Mouse (Mus musculus) liver, embryonic 14.5 days (tissue): ENCODE measurements around the gene Pygo2. TPM values are rescaled to one million over a fixed set of nuclear protein-coding genes. Genes with fewer than 3 reads are reported as not detected.

ENCODE experiments used
- ATAC-seq: fragments of 200-750 bp; cut with Nextera tagmentation; 2 replicates; pipeline ENCODE4 v1.8.0; 2017; ENCODE audit warnings: moderate number of reproducible peaks, mild to moderate bottlenecking, moderate library complexity; ENCODE audit not compliant: insufficient read depth
- DNase-seq, 3 experiments: peaks; one replicate each; pipeline ENCODE4 v3.0.0-alpha.2; 2012 to 2013; ENCODE audit warnings: low read depth in 3 of 3, low spot score in 3 of 3
- H3K27ac ChIP-seq: fragments of 300-500 bp; sonication (generic); 2 replicates; pipeline ENCODE4 v1.5.1; 2014; ENCODE audit warnings: moderate library complexity, mild to moderate bottlenecking, control low read depth, inconsistent platforms
- H3K27me3 ChIP-seq: fragments of 300-500 bp; sonication (generic); 2 replicates; pipeline ENCODE4 v1.6.1; 2014; ENCODE audit warnings: mild to moderate bottlenecking, low read length, moderate library complexity; ENCODE audit not compliant: control insufficient read depth, insufficient read depth
- H3K36me3 ChIP-seq: fragments of 300-500 bp; sonication (generic); replicated peaks from 2 replicates; pipeline ENCODE4 v1.6.1; 2014; ENCODE audit warnings: low read depth; ENCODE audit not compliant: control insufficient read depth, insufficient read depth
- H3K4me1 ChIP-seq, 2 experiments: fragments of 200-500 bp in 1 of 2; fragments of 300-500 bp in 1 of 2; sonication (generic) in 1 of 2; replicated peaks; 2 replicates each; pipeline ENCODE4 v1.6.1; 2012 to 2014; ENCODE audit warnings: antibody characterized with exemption in 1 of 2, inconsistent platforms in 1 of 2, low read length in 1 of 2; ENCODE audit not compliant: control insufficient read depth in 2 of 2, insufficient read depth in 2 of 2
- H3K4me2 ChIP-seq: fragments of 300-500 bp; sonication (generic); 2 replicates; pipeline ENCODE4 v1.6.1; 2014; ENCODE audit warnings: low read depth, mild to moderate bottlenecking, control low read depth, moderate library complexity
- H3K4me3 ChIP-seq, 2 experiments: fragments of 200-500 bp in 1 of 2; fragments of 300-500 bp in 1 of 2; sonication (generic) in 1 of 2; 2 replicates each; pipeline ENCODE4 v1.5.1; 2012 to 2014; ENCODE audit warnings: low read depth in 2 of 2, low read length in 2 of 2, mild to moderate bottlenecking in 2 of 2, control low read depth in 1 of 2, inconsistent platforms in 1 of 2, moderate library complexity in 1 of 2; ENCODE audit not compliant: insufficient read depth in 1 of 2
- H3K9ac ChIP-seq: fragments of 300-500 bp; sonication (generic); replicated peaks from 2 replicates; pipeline ENCODE4 v1.6.1; 2014; ENCODE audit warnings: mild to moderate bottlenecking, control low read depth, moderate library complexity
- H3K9me3 ChIP-seq: fragments of 300-500 bp; sonication (generic); 2 replicates; pipeline ENCODE4 v1.6.1; 2016; ENCODE audit warnings: low read length, mixed read lengths; ENCODE audit not compliant: control insufficient read depth
- CTCF ChIP-seq: IDR thresholded peaks from 2 replicates; pipeline ENCODE4 v1.5.1; 2016; ENCODE audit warnings: antibody characterized with exemption, low read depth, control low read depth
- EP300 ChIP-seq: IDR thresholded peaks from 2 replicates; pipeline ENCODE4 v1.6.1; 2016; ENCODE audit warnings: antibody characterized with exemption, low read depth
- WGBS: fragments of 180-500 bp; shearing (Covaris S2); extraction: QIAGEN DNeasy Blood & Tissue Kit; methylation state at CpG from one replicate; pipeline ENCODE4 v1.1.7; 2014; ENCODE audit not compliant: insufficient replicate concordance; 5-methylcytosine and 5-hydroxymethylcytosine counted together
- polyA plus RNA-seq, 2 experiments: library from polyadenylated mRNA; depleted of rRNA in 1 of 2; stranded (reverse) in 1 of 2; unstranded in 1 of 2; fragments of >200 nt; fragmentation: Nextera tagmentation in 1 of 2; extraction: Ambion mirVana in 1 of 2; gene quantifications; 2 replicates each; pipeline versions ENCODE4 v1.2.1 to v1.2.3; 2012 to 2014

The Pygo2 gene
- polyA plus RNA-seq, 2 experiments = 8.4 to 15.2 TPM

- H3K4me1 ChIP-seq = peaks cover 4 to 17% of the 10 kb centered on the region in 2 experiments
- WGBS = 77% methylated on average over 2 of the region's 2 CpGs
- H3K36me3 ChIP-seq = no peaks in the 10 kb centered on the region
- no peak for TF ChIP-seq EP300
- no peak for TF ChIP-seq CTCF
- no peak for ATAC-seq
- no peak overlapping the region for H3K27ac ChIP-seq
- no peak overlapping the region for H3K4me2 ChIP-seq
- no peak overlapping the region for H3K4me3 ChIP-seq
- no peak for DNase-seq
- no peaks in the 10 kb centered on the region for H3K27me3 ChIP-seq
- no peaks in the 10 kb centered on the region for H3K9me3 ChIP-seq
- no peak overlapping the region for H3K9ac ChIP-seq
Measured at GRCm38 (mm10) chr3:89440691-89441090, 10.7 kb downstream of the Pygo2 start.

GRCm38 (mm10) chr3:89448720-89449537 lies 18.9 kb downstream of the Pygo2 start:
- Histone ChIP-seq H3K9ac (0 out of 2 replicates have a peak overlapping the region, but pooled peaks have one; percentile 20), H3K4me1 (peaks cover 2 to 11% of the 10 kb centered on the region in 2 experiments; a peak in 2 of 4 replicates), H3K9me3 (no peaks in the 10 kb centered on the region), H3K27me3 (no peaks in the 10 kb centered on the region), H3K27ac (peak overlapping the region; percentile 13), H3K4me2 (peak overlapping the region; percentile 54), H3K36me3 (no peaks in the 10 kb centered on the region), H3K4me3 (no peak overlapping the region)
- no peak for TF ChIP-seq EP300
- TF ChIP-seq CTCF = no peak
- 35% methylated on average over 13 of the region's 13 CpGs for WGBS
- DNase-seq (peak in 2 of 3 experiments; percentile 41 to 53), ATAC-seq (peak; percentile 86)

DNA sequence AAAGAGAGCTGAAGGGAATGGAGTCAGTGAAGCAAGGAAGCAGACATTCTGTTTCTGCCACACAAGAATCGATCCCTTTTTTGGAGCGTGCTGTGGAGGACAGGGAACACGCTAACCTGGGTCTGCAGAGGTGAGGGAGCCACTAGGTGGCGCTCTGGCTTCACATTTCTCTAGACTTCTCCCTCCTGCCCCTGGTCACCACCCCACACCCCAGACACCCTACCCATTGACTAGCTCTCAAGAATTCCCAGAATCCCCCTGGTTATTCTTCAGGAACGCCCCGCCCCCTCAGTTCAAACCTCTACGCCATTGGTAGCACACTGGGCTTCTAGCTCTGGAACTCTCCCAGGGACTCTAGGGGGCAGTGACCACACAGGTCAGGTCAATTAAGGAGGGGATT lies 19.5 kb downstream of the Pygo2 start:
- Histone ChIP-seq H3K4me2 (peak overlapping the region; percentile 54), H3K4me1 (peaks cover 2 to 11% of the 10 kb centered on the region in 2 experiments; a peak in 2 of 4 replicates), H3K9me3 (no peaks in the 10 kb centered on the region), H3K36me3 (no peaks in the 10 kb centered on the region), H3K9ac (0 out of 2 replicates have a peak overlapping the region, but pooled peaks have one; percentile 20), H3K27me3 (no peaks in the 10 kb centered on the region), H3K27ac (peak overlapping the region; percentile 13), H3K4me3 (no peak overlapping the region)
- ATAC-seq = peak; percentile 75
- WGBS = 10% methylated on average over 7 of the region's 7 CpGs
- TF ChIP-seq CTCF (peak; percentile 92), EP300 (no peak)
- DNase-seq = peak; percentile 57 to 62 (median 59)

DNA sequence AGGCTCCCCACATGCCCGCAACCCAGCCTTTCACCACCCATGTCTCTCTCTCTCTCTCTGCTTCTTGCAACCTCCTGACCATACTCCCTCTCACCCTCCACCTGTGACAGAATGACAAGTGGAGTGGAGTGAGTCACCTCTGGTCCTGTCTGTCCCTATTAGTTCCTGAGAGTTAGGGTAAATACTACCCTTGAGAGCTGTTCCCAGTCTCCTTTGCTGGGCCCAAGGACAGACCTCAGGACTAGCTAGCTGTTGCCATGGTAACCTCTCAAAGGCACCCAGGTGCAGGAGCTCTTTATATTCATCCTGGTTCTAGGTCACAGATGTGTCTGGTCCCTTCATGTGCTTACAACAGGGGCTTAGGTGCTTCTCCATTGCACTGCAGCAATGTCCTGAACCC lies 21.9 kb downstream of the Pygo2 start:
- Histone ChIP-seq H3K9me3 (no peaks in the 10 kb centered on the region), H3K27ac (no peak overlapping the region), H3K4me2 (no peak overlapping the region), H3K36me3 (no peaks in the 10 kb centered on the region), H3K4me3 (no peak overlapping the region), H3K9ac (no peak overlapping the region), H3K4me1 (peaks cover 4 to 12% of the 10 kb centered on the region in 2 experiments), H3K27me3 (no peaks in the 10 kb centered on the region)
- ATAC-seq (no peak), DNase-seq (no peak)
- TF ChIP-seq CTCF (no peak), EP300 (no peak)
- WGBS = 67% methylated on average over 1 of the region's 1 CpGs

GRCm38 (mm10) chr3:89454401-89455177 lies 24.6 kb downstream of the Pygo2 start, which contains the start of gene Pmvk:
TSS of gene Pmvk (plus strand) at chr3:89454541.
- peaks cover 10 to 24% of the 10 kb centered on the region in 2 experiments for H3K4me1 ChIP-seq
- 56% methylated on average over 10 of the region's 10 CpGs for WGBS
- no peak for ATAC-seq
- H3K27ac ChIP-seq = no peak within 1 kb of the TSS
- no peak within 1 kb of the TSS for H3K9ac ChIP-seq
- no peak for DNase-seq
- no peak within 1 kb of the TSS for H3K4me3 ChIP-seq
- no peaks in the 10 kb centered on the region for H3K27me3 ChIP-seq
- H3K9me3 ChIP-seq = no peaks in the 10 kb centered on the region
- H3K4me2 ChIP-seq = no peak within 1 kb of the TSS
- TF ChIP-seq CTCF (no peak), EP300 (no peak)
- no peaks in the 10 kb centered on the region for H3K36me3 ChIP-seq
